Mouse (Mus musculus): Measurements from ENCODE around the gene Hs3st3a1.

Gene Hs3st3a1

GRCm38 (mm10) chr11:64434611-64435545, at the start of gene Hs3st3a1:
TSS of gene Hs3st3a1 (plus strand) at chr11:64435332.
- DNase-seq (ENCODE audit: low read depth, low spot score): peak; percentile 83

- no peak for DNase-seq (ENCODE audit: low read depth, low spot score)
Measured at GRCm38 (mm10) chr11:64386333-64386732, 48.8 kb upstream of the Hs3st3a1 start.

DNA sequence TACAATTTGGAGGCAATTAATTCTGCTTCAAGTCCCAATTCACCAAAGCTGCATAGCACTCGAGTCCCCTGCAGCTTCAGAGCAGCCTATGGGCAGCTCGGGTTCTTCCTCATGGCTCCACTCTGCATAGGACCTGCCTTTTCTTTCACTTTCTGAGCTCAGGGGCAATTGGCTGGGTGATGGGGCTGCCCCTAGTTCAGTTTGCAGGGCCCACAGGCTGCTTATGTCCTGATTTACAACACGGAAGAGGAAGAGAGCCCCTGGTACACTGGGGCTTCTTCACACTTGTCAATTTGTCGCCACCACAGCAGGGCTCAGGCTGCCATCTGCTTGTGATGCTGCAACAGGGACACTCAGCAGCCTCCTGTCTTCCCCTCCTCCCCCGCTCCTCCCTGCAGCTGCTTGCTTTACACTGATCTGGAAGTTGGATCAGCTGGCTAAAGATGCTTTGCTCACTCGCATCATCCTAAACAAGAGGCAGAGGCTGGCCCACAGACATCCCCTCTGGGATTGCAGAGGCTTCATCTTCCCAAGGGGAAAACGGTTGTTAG, 38.7 kb upstream of the Hs3st3a1 start:
- DNase-seq (ENCODE audit: low read depth, low spot score): peak; percentile 58

- no peak for DNase-seq (ENCODE audit: low read depth, low spot score)
Measured at GRCm38 (mm10) chr11:64396949-64397348, 38.2 kb upstream of the Hs3st3a1 start.

DNA sequence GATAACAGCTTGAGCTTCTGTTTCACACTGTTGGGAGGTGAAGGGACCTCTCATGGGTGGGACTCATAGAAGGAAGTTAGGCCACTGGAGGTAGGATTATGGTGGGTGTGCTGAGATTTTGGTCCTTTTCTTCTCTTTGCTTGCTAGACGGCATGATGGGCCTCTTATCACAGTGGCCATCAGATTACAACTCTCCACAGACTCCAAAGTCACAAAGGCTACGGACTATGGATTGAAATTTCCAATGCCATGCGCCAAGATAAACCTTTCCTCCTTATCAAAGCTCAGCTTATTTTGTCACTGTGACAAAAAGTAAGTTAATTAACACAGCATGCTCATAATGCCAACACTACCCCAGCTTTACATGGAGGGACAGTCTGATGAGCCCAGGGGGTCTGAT, 37.5 kb upstream of the Hs3st3a1 start:
- DNase-seq (ENCODE audit: low read depth, low spot score): no peak

DNA sequence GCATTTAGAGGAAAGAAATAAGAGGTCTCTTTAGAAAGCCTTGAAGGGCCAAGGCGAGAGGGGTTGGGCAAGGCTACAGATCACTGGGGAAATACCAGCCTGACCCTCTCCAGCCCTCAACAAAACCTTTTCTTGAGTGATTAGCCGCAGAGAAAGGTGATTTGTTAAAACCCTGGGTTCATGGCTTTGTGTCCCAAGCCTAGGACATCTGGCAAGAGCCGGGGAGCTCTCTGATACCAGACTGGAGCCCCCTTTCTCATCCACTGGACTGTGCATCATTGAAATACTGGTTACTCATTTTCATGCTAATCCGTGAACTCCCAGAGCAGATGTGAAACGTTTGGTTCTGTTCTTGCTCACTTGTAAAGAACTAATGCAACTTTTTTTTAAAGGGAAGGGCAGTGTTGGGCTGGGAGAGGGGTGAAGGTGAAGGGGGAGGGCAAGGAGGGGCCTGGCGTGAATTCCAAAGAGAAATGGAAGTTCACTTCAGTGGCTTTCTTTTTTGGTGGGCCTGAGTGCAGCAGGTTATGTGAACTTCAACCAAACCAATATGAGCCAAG, 34.5 kb upstream of the Hs3st3a1 start:
- DNase-seq (ENCODE audit: low read depth, low spot score): peak; percentile 54

DNA sequence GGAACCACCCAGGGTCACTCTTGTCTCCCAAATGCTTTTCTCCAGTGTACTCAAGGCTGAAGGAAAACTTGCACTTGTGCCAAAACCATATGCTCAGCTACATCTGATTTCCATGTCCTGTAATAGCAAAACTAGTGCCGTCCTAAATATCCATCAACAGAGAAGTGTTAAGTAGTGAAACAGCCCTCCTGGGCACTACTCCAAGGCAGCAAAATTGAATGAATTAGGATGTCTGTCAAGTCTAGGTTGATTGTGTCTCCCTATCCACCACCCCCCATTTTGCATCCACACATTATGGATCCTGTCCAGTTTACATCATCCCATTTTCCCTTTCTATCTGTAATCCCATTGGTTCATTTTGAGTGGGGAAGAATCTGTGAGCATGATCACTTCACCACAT, 16.2 kb upstream of the Hs3st3a1 start:
- no peak for DNase-seq (ENCODE audit: low read depth, low spot score)

DNA sequence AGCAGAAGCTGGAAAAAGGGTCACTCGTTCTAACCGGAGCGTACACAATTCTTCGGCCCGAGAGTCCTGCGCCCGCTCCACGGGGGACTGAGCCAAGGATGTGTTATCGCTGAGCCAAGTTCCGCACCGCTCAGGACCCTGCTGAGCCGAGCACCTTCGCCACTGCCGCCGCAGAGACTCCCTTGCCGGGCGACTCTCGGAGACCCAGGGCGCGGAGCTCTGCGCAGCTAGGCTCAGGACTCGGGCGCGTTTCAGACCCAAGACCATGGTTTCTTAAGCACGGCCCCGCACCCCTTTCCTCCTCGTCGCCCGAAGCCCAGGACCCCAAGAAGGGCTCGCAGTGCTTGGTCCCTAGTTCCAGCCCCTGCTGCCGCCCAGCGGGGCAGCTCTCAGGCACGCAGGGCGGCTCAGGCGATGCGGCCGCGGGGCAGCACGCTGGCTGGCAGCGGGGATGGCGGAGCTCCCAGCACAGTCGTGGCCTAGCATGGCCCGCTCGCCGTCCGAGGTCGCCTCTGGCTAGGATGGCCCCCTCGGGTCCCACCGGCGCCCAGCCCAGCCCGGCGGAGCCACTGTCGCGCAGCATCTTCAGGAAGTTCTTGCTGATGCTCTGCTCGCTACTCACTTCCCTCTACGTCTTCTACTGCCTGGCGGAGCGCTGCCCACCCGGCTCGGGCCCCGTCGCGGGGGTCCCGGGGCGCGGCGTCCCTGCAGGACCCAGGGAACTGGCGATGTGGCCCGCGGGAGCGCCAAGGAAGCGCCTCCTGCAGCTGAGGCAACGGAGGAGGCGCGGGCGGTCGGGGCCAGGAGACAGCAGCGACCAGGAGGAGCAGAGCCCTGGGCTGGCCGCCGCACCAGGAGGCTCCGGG, 647 bp downstream of the Hs3st3a1 start:
- peak; percentile 44 for DNase-seq (ENCODE audit: low read depth, low spot score)

DNA sequence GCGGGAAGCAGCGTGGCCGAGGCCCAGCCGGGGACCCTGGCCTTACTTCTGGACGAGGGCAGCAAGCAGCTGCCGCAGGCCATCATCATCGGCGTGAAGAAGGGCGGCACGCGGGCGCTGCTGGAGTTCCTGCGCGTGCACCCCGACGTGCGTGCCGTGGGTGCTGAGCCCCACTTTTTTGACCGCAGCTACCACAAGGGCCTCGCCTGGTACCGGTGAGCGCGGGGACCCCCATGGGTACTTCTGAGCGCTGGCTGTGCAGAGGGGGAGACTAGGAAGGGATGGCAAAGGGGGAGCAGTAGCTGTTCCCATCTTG, 1.2 kb downstream of the Hs3st3a1 start, which contains the start of gene F930015N05Rik:
Gene F930015N05Rik (minus strand): TSS at position 242 of the 316 bp plus-strand sequence.
- DNase-seq (ENCODE audit: low read depth, low spot score): no peak

DNA sequence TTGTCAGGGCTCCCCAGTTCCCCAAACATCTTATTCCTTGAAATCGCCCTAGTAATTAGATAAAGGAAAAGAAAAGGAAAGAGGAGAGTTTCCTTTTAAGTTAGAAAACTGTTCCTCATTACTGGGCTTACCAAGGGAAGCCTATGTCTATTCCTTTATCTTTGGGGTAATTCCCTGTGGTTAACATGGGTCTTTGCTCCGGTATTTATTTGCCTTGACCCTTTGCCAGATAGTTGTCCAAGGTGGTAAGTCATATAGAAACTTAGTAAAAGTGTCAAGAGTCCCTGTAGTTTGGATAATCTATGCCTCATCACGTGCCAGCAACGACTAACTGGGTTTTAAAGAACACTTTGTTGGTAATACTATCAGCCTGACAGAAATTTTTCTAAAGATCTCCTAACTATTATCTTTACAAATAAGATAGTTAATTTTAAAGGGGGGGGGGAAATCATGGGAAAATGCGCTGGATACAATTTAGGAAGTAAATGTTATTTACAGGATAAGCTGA, 1.7 kb downstream of the Hs3st3a1 start:
- DNase-seq (ENCODE audit: low read depth, low spot score): no peak

DNA sequence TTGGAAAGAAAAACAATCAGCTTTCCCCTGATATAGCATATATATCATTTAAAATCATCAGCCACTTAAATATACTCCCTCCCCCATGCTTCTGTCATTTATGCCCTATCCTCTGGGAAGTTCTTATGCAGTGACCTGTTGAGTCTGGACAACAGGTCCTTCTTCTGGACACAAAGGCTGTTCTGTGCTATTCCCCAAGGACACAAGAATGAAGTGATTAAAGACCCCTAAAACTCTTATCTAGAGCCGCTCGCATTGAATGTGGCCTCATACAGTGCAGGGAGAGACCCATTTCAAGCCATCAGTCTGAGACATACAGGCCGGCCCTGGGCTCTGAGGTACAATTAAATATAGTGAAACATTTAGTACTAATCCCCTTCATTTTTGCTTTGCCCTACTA, 2.6 kb downstream of the Hs3st3a1 start:
- peak; percentile 59 for DNase-seq (ENCODE audit: low read depth, low spot score)

DNA sequence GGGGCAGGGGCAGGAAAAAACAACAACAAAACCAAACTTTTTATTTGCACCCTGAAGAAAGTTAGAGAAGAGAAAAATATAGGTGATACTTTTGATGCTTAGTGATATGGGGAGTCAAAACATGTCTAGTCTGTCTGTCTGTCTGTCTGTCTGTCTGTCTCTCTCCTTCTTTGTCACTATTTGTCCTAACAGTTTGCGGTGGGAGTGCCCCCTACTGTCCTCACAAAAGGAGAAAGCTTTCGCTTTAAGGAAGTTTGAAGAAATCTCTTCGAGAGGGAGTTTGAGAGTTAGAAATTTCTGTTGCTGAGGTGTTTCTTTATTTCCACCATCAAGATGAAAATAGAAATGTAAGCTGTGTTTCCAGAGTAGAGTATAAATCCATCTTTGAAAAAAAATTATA, 3.8 kb downstream of the Hs3st3a1 start:
- no peak for DNase-seq (ENCODE audit: low read depth, low spot score)

DNA sequence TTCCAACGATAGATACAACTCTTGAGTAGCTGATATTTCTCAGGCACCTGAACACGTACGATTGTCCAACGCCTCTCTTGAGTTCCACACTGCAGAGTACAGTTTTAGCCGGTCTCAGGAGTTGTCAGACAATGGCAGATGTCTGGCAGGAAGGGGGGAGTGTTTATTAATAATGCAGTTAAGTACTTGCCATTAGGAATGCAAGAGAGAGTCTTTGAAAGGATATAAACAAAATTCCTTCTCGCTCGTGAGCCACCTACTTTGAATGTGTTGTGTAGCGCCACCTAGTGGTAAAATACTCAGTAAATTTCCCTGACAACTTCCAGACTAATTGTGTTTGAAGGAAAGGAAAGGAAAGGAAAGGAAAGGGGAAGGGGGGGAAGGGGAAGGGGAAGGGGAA, 7.0 kb downstream of the Hs3st3a1 start:
- DNase-seq (ENCODE audit: low read depth, low spot score): peak; percentile 85

GRCm38 (mm10) chr11:64442701-64443100, 7.6 kb downstream of the Hs3st3a1 start:
- DNase-seq (ENCODE audit: low read depth, low spot score): no peak

DNA sequence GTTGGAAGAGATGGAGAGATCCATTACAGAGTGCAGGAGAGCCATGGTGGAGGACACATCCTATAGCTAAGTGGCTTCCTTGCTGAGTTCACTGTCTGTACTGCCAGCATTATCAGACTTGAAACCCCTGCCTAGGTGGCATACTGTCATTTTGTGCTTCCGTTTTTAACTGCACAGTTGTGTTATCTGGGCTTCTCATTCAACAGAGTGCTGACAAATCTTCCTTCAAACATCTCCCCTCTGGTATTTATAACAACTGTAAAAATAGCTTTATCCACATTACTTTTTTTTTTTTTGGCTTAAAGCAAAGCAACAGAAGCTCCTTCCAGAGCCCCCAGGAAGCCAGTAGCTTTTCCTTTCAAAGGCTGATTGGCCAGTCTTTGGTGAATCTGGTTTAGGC, 10.1 kb downstream of the Hs3st3a1 start:
- no peak for DNase-seq (ENCODE audit: low read depth, low spot score)

DNA sequence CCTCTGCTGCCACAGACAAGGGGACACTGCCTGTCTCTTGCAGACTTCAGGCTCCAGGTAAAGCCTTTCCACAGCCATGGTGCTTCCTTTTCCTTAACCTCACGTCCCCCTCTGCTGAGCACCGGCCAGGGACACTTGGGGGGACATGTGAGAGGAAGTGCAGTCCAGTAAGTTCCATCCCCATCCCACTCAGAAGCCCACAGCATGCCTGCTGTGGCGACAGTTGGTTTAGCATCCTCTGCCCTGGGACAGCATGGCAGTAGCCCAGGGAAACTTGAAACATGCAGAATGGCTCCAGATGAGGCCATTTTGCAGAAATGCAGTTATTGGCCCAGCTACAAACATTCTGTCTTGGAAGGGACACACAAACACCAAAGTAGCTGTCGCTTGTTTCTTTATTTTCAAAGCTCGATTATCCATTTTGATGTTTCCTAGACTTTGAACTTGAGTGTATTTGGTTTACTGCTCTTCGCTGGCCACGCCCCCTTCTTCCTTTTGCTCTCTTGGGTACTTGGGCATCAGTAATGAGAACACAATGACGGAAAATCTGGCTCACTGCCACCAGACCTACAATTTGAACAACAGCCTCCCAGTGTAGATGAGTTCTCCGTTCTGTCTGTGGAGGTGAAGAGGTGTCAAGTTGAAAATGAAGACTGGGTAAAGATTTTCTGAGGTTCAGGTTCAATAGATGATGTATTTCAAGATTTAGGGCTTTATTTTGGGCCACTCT, 13.6 kb downstream of the Hs3st3a1 start:
- DNase-seq (ENCODE audit: low read depth, low spot score): no peak

DNA sequence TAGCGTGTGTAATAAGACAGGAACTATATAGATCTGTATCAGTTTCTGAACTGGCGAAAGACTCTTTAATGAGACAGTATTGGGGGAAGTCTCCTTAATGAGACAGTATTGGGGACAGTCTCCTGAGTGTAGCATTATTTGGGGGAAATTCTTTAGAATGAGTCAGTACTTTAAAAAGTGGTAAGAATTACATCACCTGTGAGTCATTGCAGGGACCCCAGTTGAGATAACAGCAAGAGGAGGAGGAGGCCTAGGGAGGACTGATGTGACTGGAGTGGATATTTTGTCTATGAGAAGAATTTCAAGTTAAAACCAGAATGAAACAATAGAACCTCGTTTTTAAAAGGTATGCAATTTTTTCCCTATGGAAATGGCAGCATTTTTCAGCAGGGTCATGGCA, 26.6 kb downstream of the Hs3st3a1 start:
- DNase-seq (ENCODE audit: low read depth, low spot score): no peak

DNA sequence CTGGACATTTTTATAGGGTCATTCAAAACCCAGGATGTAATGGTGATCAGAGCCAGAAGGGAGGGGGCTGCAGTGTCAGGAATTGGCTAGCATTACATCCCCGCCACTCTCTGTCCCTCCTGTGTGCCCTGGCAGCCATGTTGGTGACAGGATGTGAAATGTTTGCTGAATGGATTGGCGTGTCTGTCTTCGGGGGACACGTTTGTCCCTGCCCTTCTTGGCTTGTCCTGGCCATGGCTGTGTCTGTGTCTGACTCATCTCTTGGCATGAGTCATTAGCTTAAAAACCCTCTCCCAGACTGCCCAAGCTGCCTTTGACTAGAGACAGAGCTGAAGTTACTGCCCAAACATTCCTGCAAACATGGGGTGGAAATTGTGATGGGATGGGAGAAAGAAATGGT, 33.6 kb downstream of the Hs3st3a1 start:
- DNase-seq (ENCODE audit: low read depth, low spot score): no peak

DNA sequence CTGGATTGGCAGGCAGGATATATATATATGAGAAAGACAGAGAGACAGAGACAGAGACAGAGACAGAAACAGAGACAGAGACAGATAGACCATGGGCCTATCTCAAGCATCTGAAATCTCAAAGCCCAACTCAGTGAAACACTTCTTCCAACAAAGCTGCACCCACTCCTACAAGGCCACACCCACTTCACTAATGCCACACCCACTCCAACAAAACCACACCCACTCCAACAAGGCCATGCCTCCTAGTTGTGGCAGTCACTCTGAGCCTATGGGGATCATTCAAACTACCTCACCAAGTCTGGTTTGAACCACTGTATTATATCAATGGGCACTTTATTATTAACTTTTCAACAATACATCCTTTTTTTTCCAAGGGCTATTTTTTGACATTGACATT, 35.6 kb downstream of the Hs3st3a1 start:
- no peak for DNase-seq (ENCODE audit: low read depth, low spot score)

GRCm38 (mm10) chr11:64473679-64474078, 38.5 kb downstream of the Hs3st3a1 start:
- DNase-seq (ENCODE audit: low read depth, low spot score): no peak

DNA sequence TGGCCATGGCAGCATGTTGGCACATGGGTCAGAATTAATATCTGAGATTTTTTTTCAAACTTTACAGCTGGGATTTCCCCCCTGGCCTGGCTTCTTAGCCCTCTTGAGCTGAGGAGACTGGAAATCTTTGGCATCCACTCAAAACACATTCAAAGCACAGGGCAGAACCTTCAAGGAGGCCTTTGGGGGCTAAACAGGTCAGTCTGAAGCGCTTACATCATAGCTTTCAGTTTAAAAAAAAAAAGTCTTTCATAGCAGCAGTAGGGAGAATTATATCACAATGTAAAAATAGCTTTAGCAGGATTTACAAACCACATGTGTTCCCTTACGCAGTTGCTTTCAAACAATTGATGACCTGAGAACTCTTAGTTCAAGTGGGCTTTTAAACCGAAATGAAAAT, 46.3 kb downstream of the Hs3st3a1 start:
- DNase-seq (ENCODE audit: low read depth, low spot score): no peak

All from mesoderm, embryonic 11.5 days (tissue).